Mouse (Mus musculus) MEL-GATA-1-ER (cell line): ENCODE data around the gene Castor2.

Experiments used
- DNase-seq: peaks from one replicate; pipeline ENCODE4 v3.0.0-alpha.2; 2012; ENCODE audit warnings: low read depth; ENCODE audit errors: extremely low read depth

Castor2 gene

DNA sequence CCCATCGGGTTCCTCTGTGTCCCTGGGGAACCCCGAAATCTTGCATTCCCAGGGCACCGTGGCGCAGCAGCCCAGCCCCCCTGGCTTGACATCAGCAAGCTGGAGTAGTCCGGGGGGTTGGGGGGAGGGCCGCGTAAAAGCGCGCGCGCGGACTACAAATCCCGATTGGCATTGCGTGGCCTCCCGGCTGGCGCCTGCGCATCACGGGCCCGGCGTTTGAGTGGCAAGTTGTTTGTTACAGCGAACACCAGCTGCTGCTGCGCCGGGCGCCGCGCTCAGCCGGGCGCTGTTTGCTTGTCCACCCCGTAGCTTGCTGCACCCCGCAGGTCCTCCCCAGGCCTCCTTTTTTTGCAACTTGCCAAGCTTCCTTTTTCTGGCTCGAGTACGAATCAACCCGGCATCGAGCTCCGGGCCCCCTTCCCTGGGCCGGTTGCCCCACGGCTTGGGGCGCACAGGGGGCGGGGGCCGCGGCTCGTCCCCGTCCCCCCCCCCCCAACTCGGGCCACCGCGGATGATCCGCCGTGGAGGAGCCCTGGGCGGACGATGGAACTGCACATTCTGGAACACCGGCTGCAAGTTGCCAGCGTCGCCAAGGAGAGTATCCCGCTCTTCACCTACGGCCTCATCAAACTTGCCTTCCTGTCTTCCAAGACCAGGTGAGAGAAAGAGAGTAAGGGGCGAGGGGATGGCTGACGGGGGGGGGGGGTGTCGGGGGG, at the start of gene Castor2:
Gene Castor2 (plus strand): TSS at position 216 of the 716 bp plus-strand sequence.
- DNase-seq: peak; percentile 62

DNA sequence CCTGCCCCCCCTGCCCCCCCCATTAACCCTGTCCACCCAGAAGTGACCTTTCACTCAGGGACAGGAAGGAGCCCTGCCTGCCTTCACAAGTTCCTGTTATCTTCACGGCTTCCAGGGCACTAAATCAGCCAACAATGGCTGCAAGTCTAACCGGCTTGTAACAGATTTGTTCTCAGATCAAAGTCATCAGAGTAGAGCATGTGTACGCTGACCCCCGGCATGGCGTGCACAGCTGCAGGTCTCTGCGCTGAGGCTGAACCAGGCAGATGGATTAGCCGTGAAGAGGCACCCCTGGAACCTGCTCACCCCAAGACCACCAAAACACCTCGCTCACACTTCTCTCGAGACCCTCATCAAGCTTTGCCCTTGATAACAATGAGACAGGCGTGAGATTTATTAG, 48.8 kb upstream of the Castor2 start:
- DNase-seq: no peak

DNA sequence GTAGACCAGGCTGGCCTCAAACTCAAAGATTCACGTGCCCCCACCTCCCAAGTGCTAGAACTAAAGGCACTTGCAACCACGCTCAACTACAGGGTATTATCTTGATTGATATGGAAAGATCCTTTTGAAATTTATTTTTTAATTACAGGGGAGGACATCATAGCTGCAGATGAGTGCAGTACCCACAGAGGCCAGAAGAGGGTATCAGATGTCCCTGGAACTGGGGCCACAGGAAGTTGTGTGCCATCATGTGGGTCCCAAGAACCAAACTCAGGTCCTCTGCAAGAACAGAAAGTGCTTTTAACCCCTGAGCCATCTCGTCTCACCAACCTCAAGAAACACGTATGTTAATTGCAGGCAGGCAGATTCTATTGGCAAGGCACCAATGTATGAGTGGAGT, 46.9 kb upstream of the Castor2 start:
- DNase-seq: no peak

DNA sequence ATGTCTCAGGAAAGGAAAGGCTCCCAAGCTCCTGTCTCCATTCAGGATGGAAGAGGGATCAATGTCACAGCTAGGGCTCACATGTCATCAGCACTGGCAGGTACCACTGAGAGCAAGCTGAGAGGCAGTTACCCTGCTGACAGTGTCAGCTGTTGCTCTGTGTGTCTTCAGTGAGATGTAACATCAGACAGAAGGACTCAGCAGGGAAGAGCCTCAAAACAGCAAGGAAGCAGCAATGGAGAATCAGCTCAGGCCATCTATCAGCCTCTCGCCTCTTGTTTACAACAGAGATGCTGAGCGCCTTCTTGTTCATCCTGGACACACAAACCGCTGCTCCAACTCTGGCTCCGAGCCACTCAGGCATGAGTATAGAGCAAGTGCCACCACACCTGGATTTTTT, 45.0 kb upstream of the Castor2 start:
- no peak for DNase-seq

DNA sequence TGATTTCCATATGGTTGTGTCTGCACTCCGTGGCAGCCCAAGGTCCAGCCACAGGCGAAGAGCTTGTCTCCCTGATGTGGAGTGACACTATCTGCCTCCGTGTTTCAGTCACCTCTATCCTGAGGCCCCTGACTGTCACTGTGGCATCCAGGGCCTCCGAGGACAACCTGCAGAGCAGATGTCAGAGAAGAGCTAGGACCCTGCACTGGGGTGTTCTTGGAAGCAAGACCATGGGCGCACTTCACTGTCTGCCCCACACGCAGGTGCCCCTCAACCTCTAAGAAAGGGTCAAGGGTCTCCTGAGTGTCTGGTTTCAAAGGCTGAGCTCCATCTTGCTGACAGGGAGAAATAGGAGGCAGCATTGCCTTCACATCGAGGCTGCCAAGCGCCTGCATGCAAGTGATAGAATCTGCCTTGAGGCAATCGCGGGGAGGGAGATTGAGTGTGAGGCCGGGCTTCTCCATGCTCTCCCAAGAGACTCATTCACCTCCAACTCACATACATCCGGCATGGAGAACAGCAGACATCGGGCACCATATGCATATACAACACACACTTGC, 40.6 kb upstream of the Castor2 start:
- no peak for DNase-seq

DNA sequence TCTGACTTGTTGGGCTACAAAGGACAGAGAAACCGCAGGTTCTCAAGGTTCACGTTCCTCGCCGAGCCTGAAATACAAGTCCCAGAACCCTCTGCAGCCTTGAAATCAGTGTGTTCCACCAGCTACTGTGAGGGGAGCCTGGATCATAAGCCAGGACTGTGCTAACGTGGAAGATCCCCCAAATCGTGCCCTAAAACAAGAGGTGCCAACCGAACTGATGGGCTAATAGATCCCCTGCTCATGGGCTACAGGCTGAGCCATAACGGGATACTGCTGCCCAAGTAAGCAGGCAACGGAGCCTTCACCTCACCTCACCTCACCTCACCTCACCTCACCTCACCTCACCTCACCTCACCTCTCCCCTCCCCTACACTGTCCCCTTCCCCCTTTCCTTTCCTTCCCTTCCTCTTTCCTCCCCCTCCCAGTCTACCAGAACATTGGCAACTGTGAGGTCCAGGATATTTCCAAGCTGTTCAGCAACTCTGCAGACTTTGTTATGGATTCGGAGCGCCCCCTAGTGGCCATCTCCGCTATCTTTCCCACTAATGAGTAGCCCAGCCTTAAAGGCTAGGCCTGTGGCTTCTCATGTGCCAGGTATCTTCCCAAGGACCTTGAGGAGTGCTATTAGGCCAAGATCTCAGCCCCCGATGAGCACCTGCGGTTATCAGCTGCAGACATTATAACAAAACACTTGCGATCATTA, 36.0 kb upstream of the Castor2 start:
- no peak for DNase-seq

DNA sequence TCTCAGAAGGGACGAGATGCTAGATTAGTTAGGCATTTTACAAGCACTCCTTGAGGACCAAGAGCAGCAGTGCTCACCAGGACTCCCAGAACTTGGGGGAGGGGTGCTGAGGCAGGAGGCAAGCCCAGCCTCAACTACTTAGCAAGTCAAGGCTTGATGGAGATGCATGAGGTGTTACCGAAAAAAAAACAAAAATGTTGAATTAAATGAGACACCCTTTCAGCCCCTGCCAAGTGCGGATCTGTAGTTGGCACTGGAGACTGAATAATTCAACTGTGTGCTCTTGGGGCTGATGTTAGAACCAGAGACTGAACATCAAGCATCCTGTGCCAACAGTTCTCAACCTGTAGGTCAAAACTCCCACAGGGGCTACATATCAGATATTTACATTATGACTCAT, 33.2 kb upstream of the Castor2 start:
- DNase-seq: no peak

DNA sequence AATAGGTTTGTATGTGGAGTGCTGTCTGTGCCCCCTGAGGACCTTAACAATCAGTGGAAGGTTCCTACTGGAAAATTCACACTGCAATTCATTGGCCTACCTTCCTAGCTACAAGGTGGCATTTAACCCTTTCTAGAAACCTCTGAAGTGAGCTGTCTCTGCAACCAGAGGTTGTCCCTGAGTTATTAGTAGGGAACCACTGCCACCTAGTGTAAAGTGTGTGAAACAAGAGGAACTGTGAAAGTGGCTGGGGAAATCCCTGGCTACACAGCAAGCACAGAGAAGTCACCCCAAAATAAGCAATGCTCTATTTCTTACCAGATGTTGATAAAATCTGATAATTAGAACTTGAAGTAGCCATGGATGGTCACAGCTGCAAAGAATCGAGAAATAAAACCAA, 31.6 kb upstream of the Castor2 start:
- DNase-seq: no peak

DNA sequence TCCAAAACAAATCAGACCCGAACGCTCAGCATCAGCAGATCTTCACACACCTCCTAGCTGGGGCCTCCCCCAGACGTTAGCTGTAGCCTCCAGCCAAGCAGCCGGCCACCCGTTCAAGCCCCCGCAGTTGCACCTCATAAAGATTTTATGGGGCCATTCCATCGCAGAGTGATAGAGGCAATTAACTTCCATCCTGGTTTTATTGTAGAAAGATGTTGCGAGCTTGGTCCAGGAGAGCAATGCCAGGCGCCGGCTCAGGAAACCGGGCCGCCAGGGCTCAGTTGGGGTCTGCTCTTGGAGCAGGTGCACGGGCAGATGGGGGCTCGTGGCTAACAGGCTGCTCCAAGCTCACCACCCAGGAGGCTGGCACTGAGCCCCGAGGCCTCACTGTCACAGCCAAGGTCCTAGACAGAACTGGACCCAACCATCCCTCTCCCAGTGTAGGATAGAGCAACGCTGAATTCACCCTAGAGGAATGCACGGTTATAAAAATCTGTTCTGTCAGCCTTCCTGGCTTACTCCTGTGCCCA, 25.9 kb upstream of the Castor2 start:
- DNase-seq: no peak

DNA sequence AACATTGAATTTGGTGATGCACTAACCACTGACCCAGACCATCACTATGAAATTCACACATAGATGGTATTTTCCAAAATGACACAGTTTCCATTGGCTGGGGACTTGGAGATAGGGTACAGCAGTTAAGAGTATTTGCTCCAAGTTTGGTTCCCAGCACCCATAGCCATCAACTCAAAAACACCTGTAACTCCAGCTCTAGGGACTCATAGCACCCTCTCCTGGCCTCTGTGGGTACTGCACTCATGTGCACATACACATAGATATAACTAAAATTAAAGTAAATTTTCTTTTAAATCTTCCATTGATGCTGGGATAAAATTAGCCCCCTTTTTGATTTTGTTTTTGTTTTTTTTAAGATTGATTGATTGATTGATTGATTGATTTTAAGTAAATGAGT, 25.1 kb upstream of the Castor2 start:
- no peak for DNase-seq

DNA sequence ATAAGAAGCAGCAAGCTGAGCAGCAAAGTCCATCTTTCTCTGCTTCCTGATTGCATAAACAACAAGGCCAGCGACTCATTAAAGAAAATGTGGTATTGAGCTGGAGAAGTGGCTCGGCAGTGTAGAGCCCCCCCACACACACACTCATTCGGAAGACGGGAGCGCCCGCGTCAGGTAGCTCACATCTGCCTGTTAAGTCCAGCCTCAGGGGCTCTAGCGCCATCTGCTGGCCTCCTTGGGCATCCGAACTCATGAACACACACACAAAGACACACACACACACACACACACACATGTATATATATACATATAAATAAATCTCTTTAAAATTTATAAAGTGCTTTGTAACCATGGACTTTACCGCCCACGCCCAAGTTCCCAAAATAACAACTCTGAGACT, 23.3 kb upstream of the Castor2 start:
- no peak for DNase-seq

DNA sequence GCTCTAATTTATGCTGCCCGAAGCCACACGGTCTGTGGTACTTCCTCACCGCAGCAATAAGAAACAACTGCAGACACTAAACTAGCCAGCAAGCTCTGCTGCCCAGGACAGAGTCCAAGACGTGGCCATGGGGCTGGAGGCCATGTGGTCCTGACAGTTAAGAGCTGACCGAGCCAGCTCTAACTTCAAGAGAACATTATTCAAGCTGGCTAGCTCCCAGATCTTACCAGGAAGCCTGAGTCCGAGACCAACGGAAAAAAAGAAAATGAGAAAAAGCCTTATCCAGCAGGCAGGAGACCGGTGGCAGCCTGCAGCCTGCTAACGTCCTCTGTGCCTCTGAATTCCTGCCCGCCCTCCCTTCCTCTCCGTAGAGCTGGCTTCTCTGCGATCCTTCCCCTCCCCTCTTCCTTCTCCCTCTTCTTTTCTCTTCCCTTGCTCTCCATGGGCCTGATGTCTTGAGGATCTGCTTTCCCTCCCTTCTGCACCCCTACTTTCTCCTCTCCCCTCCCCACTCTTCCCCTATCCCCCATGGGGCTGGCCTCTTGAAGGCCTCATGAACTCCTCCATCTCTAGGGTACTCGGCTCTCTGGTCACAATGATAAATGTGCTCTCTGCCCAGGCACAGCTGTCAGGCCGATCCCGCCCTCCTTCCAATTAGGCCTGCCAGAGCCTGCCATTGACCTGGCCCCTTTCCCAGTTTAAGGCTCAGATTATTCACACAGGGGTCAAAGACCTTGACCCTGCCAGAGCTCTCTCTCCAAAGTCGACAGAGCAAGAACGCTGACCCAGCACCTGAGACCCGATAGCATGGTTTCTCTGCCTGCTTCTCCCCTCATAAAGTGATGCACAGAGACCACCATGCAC, 18.6 kb upstream of the Castor2 start:
- no peak for DNase-seq

DNA sequence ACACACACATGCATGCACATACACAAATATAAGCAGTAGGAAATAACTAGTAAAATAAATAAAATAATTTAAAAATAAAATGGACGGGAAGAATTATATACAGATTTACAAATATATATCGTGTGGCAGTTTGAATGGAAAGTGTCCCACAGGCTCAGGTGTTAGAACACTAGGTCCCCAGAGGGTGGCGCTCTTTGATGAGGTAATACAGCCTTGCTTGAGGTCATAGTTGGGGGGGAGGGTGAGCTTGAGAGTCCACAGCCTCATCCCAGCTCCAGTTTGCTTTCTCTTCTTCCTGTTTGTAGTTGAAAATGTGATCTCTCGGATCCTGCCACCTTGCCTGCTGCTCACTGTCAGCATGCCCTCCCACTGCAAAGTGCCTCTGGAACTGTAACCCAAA, 14.3 kb upstream of the Castor2 start:
- DNase-seq: no peak

DNA sequence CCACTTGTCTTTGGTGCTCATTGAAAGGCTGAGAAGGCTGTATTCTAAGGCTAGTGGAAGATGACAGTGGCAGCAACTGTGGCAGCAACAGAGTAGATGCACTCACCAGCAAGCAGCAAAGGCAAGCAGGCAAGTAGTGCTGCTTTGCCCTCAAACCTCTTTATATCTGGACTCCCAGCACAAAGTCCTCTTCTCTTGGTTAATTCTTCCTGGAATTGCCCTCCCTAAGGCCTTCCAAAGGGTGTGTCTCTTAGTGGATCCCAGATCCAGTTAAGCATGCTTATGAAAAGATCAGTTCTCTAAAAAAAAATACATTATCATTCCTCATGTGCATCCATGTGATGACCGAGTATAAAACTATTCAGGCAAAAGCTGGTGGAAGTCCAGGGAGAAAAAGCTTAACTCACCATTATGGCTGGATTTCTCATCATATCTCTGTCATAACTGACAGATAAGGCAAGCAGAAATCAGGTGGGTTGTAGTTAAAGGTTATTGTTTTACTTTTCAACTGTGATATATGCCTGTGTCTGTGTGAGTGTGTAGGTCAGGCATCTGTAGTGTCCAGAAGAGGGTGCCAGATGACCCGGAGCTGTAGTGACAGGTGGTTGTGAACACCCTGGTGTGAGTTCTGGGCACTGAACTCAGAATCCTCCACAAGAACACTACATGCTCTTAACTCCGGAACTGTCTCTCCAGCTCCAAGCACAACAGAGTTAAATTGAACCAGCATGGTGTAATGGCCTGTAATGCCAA, 13.4 kb upstream of the Castor2 start:
- DNase-seq: no peak

DNA sequence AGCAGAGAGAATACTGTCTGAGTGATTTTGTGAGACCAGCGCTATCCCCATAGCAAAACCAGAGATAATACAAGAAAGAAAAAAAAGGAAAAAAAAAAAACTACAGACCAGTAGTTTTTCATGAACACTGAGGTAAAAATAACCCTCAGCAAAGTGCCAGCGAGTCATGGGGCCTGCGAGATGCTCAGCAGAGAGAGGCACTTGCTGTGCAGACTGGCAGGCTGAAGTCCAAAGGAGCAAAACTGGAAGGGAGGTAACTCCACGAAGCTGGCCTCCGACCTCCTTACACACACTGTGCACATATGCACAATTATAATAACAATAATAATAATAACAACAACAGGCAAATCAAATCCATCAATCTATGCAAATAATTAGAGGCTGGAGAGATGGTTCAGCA, 12.3 kb upstream of the Castor2 start:
- DNase-seq: no peak

DNA sequence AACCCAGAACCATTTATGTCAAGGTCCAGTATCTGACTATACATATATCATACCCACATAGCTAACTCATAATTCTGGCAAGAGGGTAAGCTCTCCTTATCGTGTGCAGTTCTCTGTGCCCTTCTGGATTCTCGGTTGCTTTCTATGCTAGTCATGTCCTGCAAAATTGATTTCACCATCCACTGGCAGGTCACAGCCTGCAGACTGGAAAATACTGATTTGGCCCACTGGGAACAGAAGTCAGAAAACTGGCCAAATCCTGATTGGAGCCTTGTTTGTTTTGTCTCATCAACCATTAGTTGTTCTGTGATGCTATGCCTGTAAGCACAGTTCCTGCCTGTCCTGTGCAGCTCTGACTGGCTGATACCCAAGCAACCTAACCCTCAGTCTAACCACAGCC, 3.7 kb upstream of the Castor2 start:
- DNase-seq: no peak

DNA sequence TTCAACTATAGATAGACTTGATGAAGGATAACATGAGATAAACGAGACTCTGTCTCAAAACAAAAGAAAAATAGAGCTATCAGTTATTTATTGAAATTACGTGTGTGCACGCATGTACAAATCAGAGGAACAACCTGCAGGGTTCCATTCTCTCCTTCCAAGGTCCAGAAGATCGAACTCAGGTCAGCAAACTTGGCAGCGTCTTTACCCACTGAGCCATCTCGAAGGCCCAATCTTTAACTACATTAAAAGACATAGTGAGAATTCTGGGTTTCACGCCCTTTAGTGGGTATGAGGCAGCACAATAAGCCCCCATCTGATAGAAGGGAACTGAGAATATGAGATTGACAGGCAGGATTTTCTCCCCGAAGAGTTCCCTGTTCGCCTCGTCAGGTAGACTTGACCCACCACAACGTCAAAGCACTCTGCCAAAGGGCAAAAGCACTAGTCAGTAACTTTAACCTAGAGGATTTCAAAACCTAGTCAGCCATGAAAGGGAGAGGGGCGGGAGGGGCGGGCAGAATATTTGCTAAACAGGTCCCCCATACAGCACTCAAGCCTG, 1.1 kb upstream of the Castor2 start:
- no peak for DNase-seq

DNA sequence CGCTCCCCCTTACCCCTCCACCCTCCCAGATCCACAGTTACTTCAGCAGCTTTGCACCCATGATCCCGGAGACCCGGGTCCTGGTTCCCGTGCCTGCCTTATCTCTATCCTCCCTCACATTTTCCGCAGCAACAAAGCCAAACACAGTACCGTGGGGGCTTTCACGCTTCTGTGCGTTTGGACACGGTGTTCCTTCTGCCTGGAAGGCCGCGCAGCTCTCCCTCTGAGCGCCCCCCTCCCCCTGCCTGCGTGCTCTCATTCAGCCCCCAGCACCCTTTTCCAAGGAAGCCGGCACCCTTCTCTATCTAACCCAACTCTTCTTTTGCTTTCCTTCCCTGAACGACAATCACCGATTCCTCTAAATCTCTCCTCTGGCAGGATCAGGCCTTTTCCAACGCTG, 535 bp upstream of the Castor2 start:
- DNase-seq: no peak

DNA sequence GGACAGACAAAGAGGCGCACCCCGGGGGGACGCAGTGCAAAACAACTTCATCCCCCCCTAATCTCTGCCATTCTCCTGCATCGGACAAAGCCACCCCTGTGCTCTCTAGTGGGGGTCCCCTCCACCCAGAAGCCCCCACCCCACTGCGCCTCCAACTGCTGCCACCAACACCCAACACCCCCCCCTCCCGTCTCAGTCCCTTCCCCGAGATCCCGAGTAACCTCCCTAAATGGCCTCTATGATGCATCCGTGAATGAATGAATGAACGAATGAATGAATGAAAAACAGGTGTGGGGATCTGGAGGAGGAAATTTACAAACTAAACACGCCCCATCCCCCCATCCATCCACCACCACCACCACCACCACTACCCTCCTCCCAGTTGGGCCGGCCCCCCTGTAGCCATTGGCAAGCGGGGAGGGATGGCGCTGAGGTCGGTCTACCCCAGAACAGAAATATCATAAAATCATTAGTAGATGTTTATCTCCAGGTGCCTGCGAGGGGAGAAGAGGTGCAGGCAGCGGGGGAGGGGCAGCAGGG, 791 bp downstream of the Castor2 start:
- DNase-seq: no peak

DNA sequence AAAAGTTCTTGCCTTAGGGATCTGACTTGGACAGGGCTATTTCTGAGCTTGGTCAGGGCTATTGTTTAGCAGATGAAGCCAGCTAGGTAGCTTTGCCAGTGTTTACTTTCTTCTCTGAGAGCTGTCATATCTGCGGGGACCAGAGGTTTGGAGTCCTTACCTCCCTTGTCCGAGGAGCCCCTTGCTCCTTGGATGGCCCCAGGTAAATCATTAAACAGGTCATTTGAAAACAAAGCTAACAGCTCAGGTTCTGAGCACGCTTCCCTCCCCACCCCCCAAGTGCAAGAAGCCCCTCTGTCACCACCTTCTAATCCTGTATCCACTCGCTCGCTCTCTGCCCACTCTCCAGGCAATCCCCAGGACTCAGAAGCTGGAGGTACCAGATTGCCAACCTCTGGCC, 1.8 kb downstream of the Castor2 start:
- DNase-seq: no peak
